Mouse (Mus musculus): ENCODE measurements around the gene Irak2. TPM values are rescaled to one million over a fixed set of nuclear protein-coding genes. Genes with fewer than 3 reads are reported as not detected.
"Not testable (repeated sequence)": the region's sequence is repeated elsewhere in the genome, so short reads cannot be mapped to it uniquely, and the experiment has no call there.

The Irak2 gene
- polyA plus RNA-seq, 1 experiment from 2014 or later: 7.4 TPM

- H3K27me3 ChIP-seq (ENCODE audit: control insufficient read depth, insufficient read depth, low read length); H3K9ac ChIP-seq (replicated peaks; ENCODE audit: low read depth, low read length); H3K4me3 ChIP-seq (ENCODE audit: low read depth, low read length); ATAC-seq (ENCODE audit: insufficient number of reproducible peaks, insufficient read depth, low FRiP score, low read depth); H3K9me3 ChIP-seq (ENCODE audit: control insufficient read depth, low read depth, low read length); H3K27ac ChIP-seq (ENCODE audit: low read length); H3K4me1 ChIP-seq (ENCODE audit: control insufficient read depth, insufficient read depth, low read length); H3K4me2 ChIP-seq (replicated peaks; ENCODE audit: low read depth, low read length): not testable (repeated sequence)
- WGBS: 86% methylated on average over 5 of the region's 5 CpGs
- H3K36me3 ChIP-seq (ENCODE audit: control insufficient read depth, insufficient read depth, low read length): peaks cover 75% of the 10 kb centered on the region
These were observed 75.1 kb downstream of the Irak2 start for GRCm38 (mm10) chr6:113713389-113713788.

GRCm38 (mm10) chr6:113714276-113714675 lies 76.0 kb downstream of the Irak2 start:
- Histone ChIP-seq H3K4me2 (replicated peaks; ENCODE audit: low read depth, low read length) (no peak overlapping the region), H3K36me3 (ENCODE audit: control insufficient read depth, insufficient read depth, low read length) (peaks cover 68% of the 10 kb centered on the region), H3K27me3 (ENCODE audit: control insufficient read depth, insufficient read depth, low read length) (no peaks in the 10 kb centered on the region), H3K9me3 (ENCODE audit: control insufficient read depth, low read depth, low read length) (no peaks in the 10 kb centered on the region), H3K4me1 (ENCODE audit: control insufficient read depth, insufficient read depth, low read length) (no peaks in the 10 kb centered on the region), H3K4me3 (ENCODE audit: low read depth, low read length) (no peak overlapping the region), H3K27ac (ENCODE audit: low read length) (no peak overlapping the region), H3K9ac (replicated peaks; ENCODE audit: low read depth, low read length) (no peak overlapping the region)
- WGBS: 82% methylated on average over 2 of the region's 2 CpGs
- ATAC-seq (ENCODE audit: insufficient number of reproducible peaks, insufficient read depth, low FRiP score, low read depth): no peak

DNA sequence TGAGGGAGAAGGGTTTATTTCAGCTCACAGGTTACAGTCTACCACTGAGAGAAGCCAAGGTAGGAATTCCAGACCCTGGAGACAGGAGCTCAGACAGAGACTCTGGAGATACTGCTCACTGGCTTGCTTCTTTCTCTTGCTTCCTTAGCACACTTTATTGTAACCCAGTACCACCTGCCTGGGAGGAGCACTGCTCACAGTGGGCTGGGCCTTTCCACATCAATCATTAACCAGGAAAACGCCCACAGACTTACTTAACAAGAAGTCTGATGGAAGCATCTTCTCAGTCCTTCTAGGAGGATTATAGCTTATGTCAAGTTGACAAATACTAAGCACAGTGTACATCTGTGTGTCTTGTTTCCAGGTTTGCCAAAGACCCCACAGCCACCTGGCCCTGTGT lies 76.5 kb downstream of the Irak2 start:
- Histone ChIP-seq H3K27ac (ENCODE audit: low read length) (no peak overlapping the region), H3K4me1 (ENCODE audit: control insufficient read depth, insufficient read depth, low read length) (no peaks in the 10 kb centered on the region), H3K4me3 (ENCODE audit: low read depth, low read length) (no peak overlapping the region), H3K9me3 (ENCODE audit: control insufficient read depth, low read depth, low read length) (no peaks in the 10 kb centered on the region), H3K27me3 (ENCODE audit: control insufficient read depth, insufficient read depth, low read length) (no peaks in the 10 kb centered on the region), H3K36me3 (ENCODE audit: control insufficient read depth, insufficient read depth, low read length) (peaks cover 65% of the 10 kb centered on the region), H3K4me2 (replicated peaks; ENCODE audit: low read depth, low read length) (no peak overlapping the region), H3K9ac (replicated peaks; ENCODE audit: low read depth, low read length) (no peak overlapping the region)
- ATAC-seq (ENCODE audit: insufficient number of reproducible peaks, insufficient read depth, low FRiP score, low read depth): no peak
- WGBS: 65% methylated on average over 1 of the region's 1 CpGs

DNA sequence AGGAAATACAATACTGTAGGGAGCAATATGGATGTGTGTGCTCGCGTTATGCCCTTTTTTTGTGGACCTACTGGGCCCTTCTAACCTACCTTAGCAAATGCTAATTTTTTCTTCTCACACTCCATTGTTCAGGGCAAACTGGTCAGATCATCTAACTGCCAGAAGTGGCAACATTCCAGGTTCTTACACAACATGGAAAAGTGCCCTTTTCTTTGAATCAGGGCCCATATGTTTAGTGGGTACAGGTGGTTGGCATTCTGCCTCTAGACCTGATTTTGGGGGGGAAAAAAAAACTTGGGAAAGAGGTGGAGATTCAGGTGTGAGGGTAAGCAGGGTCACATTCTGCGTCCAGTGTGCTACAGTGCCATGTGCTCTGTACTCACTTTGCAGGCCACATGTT lies 79.3 kb downstream of the Irak2 start:
- Histone ChIP-seq H3K9ac (replicated peaks; ENCODE audit: low read depth, low read length) (no peak overlapping the region), H3K4me3 (ENCODE audit: low read depth, low read length) (no peak overlapping the region), H3K27me3 (ENCODE audit: control insufficient read depth, insufficient read depth, low read length) (no peaks in the 10 kb centered on the region), H3K4me2 (replicated peaks; ENCODE audit: low read depth, low read length) (no peak overlapping the region), H3K36me3 (ENCODE audit: control insufficient read depth, insufficient read depth, low read length) (peaks cover 55% of the 10 kb centered on the region), H3K27ac (ENCODE audit: low read length) (no peak overlapping the region), H3K4me1 (ENCODE audit: control insufficient read depth, insufficient read depth, low read length) (no peaks in the 10 kb centered on the region), H3K9me3 (ENCODE audit: control insufficient read depth, low read depth, low read length) (no peaks in the 10 kb centered on the region)
- WGBS: 85% methylated on average over 3 of the region's 3 CpGs
- no peak for ATAC-seq (ENCODE audit: insufficient number of reproducible peaks, insufficient read depth, low FRiP score, low read depth)

DNA sequence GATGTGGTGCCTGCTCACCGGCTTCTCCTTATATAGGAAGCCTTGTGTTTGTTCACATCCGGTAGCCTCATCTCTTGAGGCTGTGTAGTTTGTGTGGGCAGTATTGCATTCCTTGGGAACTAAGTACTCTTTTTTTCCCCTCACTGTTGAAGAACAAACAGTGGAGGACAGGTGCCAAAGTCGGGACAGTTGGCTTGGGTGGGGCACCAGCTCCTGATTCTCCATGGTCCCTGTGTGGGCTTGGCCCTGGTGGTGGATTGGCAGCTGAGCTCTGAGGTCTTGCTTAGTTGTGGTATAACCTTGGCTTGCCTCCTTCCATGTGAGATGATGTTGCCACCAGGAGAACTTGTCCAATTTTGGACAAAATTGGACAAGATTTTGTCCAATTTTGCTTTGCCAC lies 81.6 kb downstream of the Irak2 start, which contains the start of gene Ghrl:
TSS of gene Ghrl (minus strand) at position 3 of the 400 bp plus-strand sequence.
- Histone ChIP-seq H3K4me3 (ENCODE audit: low read depth, low read length) (no peak within 1 kb of the TSS), H3K36me3 (ENCODE audit: control insufficient read depth, insufficient read depth, low read length) (peaks cover 45% of the 10 kb centered on the region), H3K9ac (replicated peaks; ENCODE audit: low read depth, low read length) (no peak within 1 kb of the TSS), H3K4me2 (replicated peaks; ENCODE audit: low read depth, low read length) (no peak within 1 kb of the TSS), H3K9me3 (ENCODE audit: control insufficient read depth, low read depth, low read length) (no peaks in the 10 kb centered on the region), H3K27ac (ENCODE audit: low read length) (no peak within 1 kb of the TSS), H3K27me3 (ENCODE audit: control insufficient read depth, insufficient read depth, low read length) (no peaks in the 10 kb centered on the region), H3K4me1 (ENCODE audit: control insufficient read depth, insufficient read depth, low read length) (no peaks in the 10 kb centered on the region)
- ATAC-seq (ENCODE audit: insufficient number of reproducible peaks, insufficient read depth, low FRiP score, low read depth): no peak
- WGBS: 59% methylated on average over 3 of the region's 3 CpGs

DNA sequence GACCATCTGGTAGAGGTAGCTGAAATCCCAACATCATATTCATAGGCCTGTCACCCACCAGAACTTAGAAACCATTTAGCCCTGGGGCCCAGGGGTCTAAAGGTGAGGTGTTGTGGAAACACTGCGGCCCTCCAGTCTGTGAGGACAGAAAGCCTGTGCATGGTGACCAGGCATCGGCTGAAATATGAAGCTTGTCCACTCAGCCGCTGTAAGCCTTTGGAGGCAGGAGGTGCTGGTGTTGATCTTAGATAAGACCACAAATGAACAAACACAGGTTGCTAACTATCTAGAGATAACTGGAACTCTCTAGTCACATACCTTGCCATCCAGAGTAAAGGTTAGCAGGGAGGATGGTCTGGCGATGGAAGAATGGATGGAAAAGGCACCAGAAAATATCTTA lies 82.8 kb downstream of the Irak2 start:
- Histone ChIP-seq H3K27ac (ENCODE audit: low read length) (no peak overlapping the region), H3K9ac (replicated peaks; ENCODE audit: low read depth, low read length) (no peak overlapping the region), H3K4me1 (ENCODE audit: control insufficient read depth, insufficient read depth, low read length) (no peaks in the 10 kb centered on the region), H3K27me3 (ENCODE audit: control insufficient read depth, insufficient read depth, low read length) (no peaks in the 10 kb centered on the region), H3K9me3 (ENCODE audit: control insufficient read depth, low read depth, low read length) (no peaks in the 10 kb centered on the region), H3K4me2 (replicated peaks; ENCODE audit: low read depth, low read length) (no peak overlapping the region), H3K4me3 (ENCODE audit: low read depth, low read length) (no peak overlapping the region), H3K36me3 (ENCODE audit: control insufficient read depth, insufficient read depth, low read length) (peaks cover 38% of the 10 kb centered on the region)
- 73% methylated on average over 4 of the region's 4 CpGs for WGBS
- no peak for ATAC-seq (ENCODE audit: insufficient number of reproducible peaks, insufficient read depth, low FRiP score, low read depth)

- 84% methylated on average over 7 of the region's 7 CpGs for WGBS
- Histone ChIP-seq H3K9me3 (ENCODE audit: control insufficient read depth, low read depth, low read length) (no peaks in the 10 kb centered on the region), H3K9ac (replicated peaks; ENCODE audit: low read depth, low read length) (no peak overlapping the region), H3K4me3 (ENCODE audit: low read depth, low read length) (no peak overlapping the region), H3K27ac (ENCODE audit: low read length) (no peak overlapping the region), H3K27me3 (ENCODE audit: control insufficient read depth, insufficient read depth, low read length) (no peaks in the 10 kb centered on the region), H3K4me2 (replicated peaks; ENCODE audit: low read depth, low read length) (no peak overlapping the region), H3K4me1 (ENCODE audit: control insufficient read depth, insufficient read depth, low read length) (no peaks in the 10 kb centered on the region), H3K36me3 (ENCODE audit: control insufficient read depth, insufficient read depth, low read length) (peaks cover 64% of the 10 kb centered on the region)
- ATAC-seq (ENCODE audit: insufficient number of reproducible peaks, insufficient read depth, low FRiP score, low read depth): no peak
These were observed 89.9 kb downstream of the Irak2 start for GRCm38 (mm10) chr6:113728181-113728580.

- Histone ChIP-seq H3K27me3 (ENCODE audit: control insufficient read depth, insufficient read depth, low read length) (no peaks in the 10 kb centered on the region), H3K4me3 (ENCODE audit: low read depth, low read length) (no peak overlapping the region), H3K4me2 (replicated peaks; ENCODE audit: low read depth, low read length) (no peak overlapping the region), H3K9me3 (ENCODE audit: control insufficient read depth, low read depth, low read length) (no peaks in the 10 kb centered on the region), H3K27ac (ENCODE audit: low read length) (no peak overlapping the region), H3K36me3 (ENCODE audit: control insufficient read depth, insufficient read depth, low read length) (peaks cover 81% of the 10 kb centered on the region), H3K4me1 (ENCODE audit: control insufficient read depth, insufficient read depth, low read length) (no peaks in the 10 kb centered on the region), H3K9ac (replicated peaks; ENCODE audit: low read depth, low read length) (no peak overlapping the region)
- WGBS: 94% methylated on average over 3 of the region's 3 CpGs
- ATAC-seq (ENCODE audit: insufficient number of reproducible peaks, insufficient read depth, low FRiP score, low read depth): no peak
These were observed 93.0 kb downstream of the Irak2 start for GRCm38 (mm10) chr6:113731296-113731695.

DNA sequence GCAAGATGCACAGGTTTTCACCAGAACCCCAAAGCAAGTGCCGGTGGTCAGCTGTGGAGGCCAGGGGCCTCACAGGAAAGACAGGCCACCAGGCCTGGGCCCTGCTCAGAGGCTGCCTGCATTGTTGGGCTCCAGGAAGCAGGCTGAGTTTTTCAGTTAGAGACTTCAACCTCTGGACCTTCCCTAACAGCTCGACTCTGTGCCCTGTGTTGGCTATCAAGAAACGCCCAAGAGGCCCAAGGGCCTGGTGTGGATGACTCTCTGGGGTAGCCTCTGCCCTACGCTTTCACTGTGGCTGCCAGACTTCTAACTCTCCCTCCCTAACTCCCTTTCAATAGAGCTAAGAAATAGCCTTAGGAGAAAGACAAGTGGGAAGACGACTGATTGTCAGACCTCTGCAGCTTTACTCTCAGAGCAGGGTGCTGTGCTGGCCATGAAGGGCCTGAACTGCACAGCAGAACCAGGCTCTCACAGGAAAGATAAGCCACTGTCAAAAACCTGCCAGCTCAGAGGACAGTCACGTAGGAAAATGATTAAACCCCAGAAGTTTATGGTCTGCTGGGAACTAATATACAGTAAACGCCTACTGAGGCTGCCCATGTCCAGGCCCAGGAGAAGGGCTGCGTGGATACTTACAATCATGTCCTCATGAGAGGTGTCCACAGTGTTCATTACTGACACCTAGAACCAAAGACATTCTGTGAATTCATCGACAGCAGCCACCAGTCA lies 99.2 kb downstream of the Irak2 start:
- Histone ChIP-seq H3K4me2 (replicated peaks; ENCODE audit: low read depth, low read length) (no peak overlapping the region), H3K27ac (ENCODE audit: low read length) (no peak overlapping the region), H3K9me3 (ENCODE audit: control insufficient read depth, low read depth, low read length) (no peaks in the 10 kb centered on the region), H3K9ac (replicated peaks; ENCODE audit: low read depth, low read length) (no peak overlapping the region), H3K4me3 (ENCODE audit: low read depth, low read length) (no peak overlapping the region), H3K4me1 (ENCODE audit: control insufficient read depth, insufficient read depth, low read length) (peaks cover 8% of the 10 kb centered on the region), H3K27me3 (ENCODE audit: control insufficient read depth, insufficient read depth, low read length) (no peaks in the 10 kb centered on the region), H3K36me3 (ENCODE audit: control insufficient read depth, insufficient read depth, low read length) (peaks cover 37% of the 10 kb centered on the region)
- 93% methylated on average over 9 of the region's 9 CpGs for WGBS
- ATAC-seq (ENCODE audit: insufficient number of reproducible peaks, insufficient read depth, low FRiP score, low read depth): no peak

All from stomach, embryonic 14.5 days (tissue).